Mouse (Mus musculus) ovary, postnatal 36 days (tissue): ENCODE data around the gene Ric8a.
"Not testable (repeated sequence)": the region's sequence is repeated elsewhere in the genome, so short reads cannot be mapped to it uniquely, and the experiment has no call there.

ENCODE experiments used
- DNase-seq: peaks from one replicate; pipeline ENCODE4 v3.0.0; 2022; ENCODE audit warnings: low spot score, mixed read lengths

The Ric8a gene

GRCm38 (mm10) chr7:140890636-140891035 is 33.9 kb downstream of the Ric8a start:
- not testable (repeated sequence) for DNase-seq

GRCm38 (mm10) chr7:140894031-140894430 is 37.3 kb downstream of the Ric8a start:
- DNase-seq, result no peak

GRCm38 (mm10) chr7:140894611-140895010 is 37.9 kb downstream of the Ric8a start:
- DNase-seq, result no peak

GRCm38 (mm10) chr7:140897863-140898262 is 41.1 kb downstream of the Ric8a start:
- DNase-seq, result no peak

GRCm38 (mm10) chr7:140899121-140899520 is 42.4 kb downstream of the Ric8a start:
- DNase-seq, result no peak

GRCm38 (mm10) chr7:140900220-140900619 is 43.5 kb downstream of the Ric8a start, which contains the start of gene Cox8b:
TSS of gene Cox8b (minus strand) at chr7:140900446.
- no peak for DNase-seq

GRCm38 (mm10) chr7:140902036-140902875 is 45.5 kb downstream of the Ric8a start:
- peak; percentile 34 for DNase-seq

- peak; percentile 80 for DNase-seq
Measured at GRCm38 (mm10) chr7:140903212-140903611, 46.5 kb downstream of the Ric8a start.

- no peak for DNase-seq
Measured at GRCm38 (mm10) chr7:140905642-140906081, 48.9 kb downstream of the Ric8a start.

GRCm38 (mm10) chr7:140907131-140907530 is 50.4 kb downstream of the Ric8a start:
- DNase-seq, result no peak

- DNase-seq, result no peak
Measured at GRCm38 (mm10) chr7:140907697-140908096, 50.9 kb downstream of the Ric8a start.

GRCm38 (mm10) chr7:140908181-140908580 is 51.4 kb downstream of the Ric8a start:
- DNase-seq, result no peak

- DNase-seq, result peak; percentile 80
Measured at GRCm38 (mm10) chr7:140908634-140909107, 51.9 kb downstream of the Ric8a start.

GRCm38 (mm10) chr7:140912293-140912692 is 55.5 kb downstream of the Ric8a start:
- no peak for DNase-seq

- no peak for DNase-seq
Measured at GRCm38 (mm10) chr7:140912846-140913482, 56.2 kb downstream of the Ric8a start.
